Mouse (Mus musculus): ENCODE data around the gene Pitpnm3.

GRCm38 (mm10) chr11:72067326-72067725 lies 68.3 kb downstream of the Pitpnm3 start:
- TF ChIP-seq CTCF (IDR thresholded peaks at IDR 0.05; ENCODE audit: borderline replicate concordance, insufficient read depth, low read length) = no peak
- no peak for TF ChIP-seq POLR2A (IDR thresholded peaks at IDR 0.05; ENCODE audit: low read depth, low read length)
